Comparison of ENCODE assay signal across 10 mouse cellular contexts in genomic region chr10:63692039-63692438, GRCm38 (mm10).
DNase-seq lines count a peak whose midpoint lies in the region; ATAC-seq and TF ChIP-seq lines count a peak whose summit lies in the region.
"Had no signal": no experiment of that assay in that cellular context is flagged by ENCODE, and none has a peak within 500 bp of the region (broad histone marks: within the 10 kb centered on the region; RNA-seq: fewer than 3 reads in every experiment).

No protein-coding gene starts in this region.

- peak; percentile 53; the same call in 1 of the 2 replicates for ATAC-seq in hindbrain, embryonic 11.5 days (ENCODE audit: low FRiP score)
- no peak for ATAC-seq in hindbrain, embryonic 13.5 days (ENCODE audit: low FRiP score)
- ATAC-seq in hindbrain, postnatal 0 days, result no peak
- no peak for ATAC-seq in inflammation-experienced regulatory T-cells, adult 6 months

- H3K36me3 ChIP-seq in hindbrain, embryonic 11.5 days (ENCODE audit: control insufficient read depth, insufficient read depth, low read length), result no peaks in the 10 kb centered on the region
- no peaks in the 10 kb centered on the region for H3K36me3 ChIP-seq in hindbrain, embryonic 13.5 days
- no peaks in the 10 kb centered on the region for H3K36me3 ChIP-seq in CH12.LX (replicated peaks in 1 of 2; ENCODE audit: control insufficient read depth in 1 of 2, insufficient read depth in 1 of 2, low read length in 1 of 2)
- no peaks in the 10 kb centered on the region for H3K36me3 ChIP-seq in hindbrain, postnatal 0 days (ENCODE audit: insufficient read depth, low read length)
- H3K36me3 ChIP-seq: embryonic facial prominence, embryonic 12.5 days; liver, embryonic 15.5 days had no signal

- no peak overlapping the region for H3K4me3 ChIP-seq in hindbrain, embryonic 11.5 days (ENCODE audit: low read depth, low read length)
- H3K4me3 ChIP-seq in hindbrain, embryonic 13.5 days, result no peak overlapping the region
- H3K4me3 ChIP-seq in CH12.LX (replicated peaks in 1 of 3; ENCODE audit: low read depth in 2 of 3, low read length in 2 of 3, poor library complexity in 1 of 3), result no peak overlapping the region
- H3K4me3 ChIP-seq in hindbrain, postnatal 0 days (ENCODE audit: low read length), result no peak overlapping the region
- H3K4me3 ChIP-seq: embryonic facial prominence, embryonic 12.5 days; liver, embryonic 15.5 days had no signal

- no peaks in the 10 kb centered on the region for H3K4me1 ChIP-seq in hindbrain, embryonic 11.5 days (replicated peaks; ENCODE audit: control insufficient read depth, insufficient read depth, low read length)
- H3K4me1 ChIP-seq in hindbrain, embryonic 13.5 days (replicated peaks), result no peaks in the 10 kb centered on the region
- no peaks in the 10 kb centered on the region for H3K4me1 ChIP-seq in CH12.LX (ENCODE audit: control insufficient read depth in 1 of 2, insufficient read depth in 2 of 2)
- no peaks in the 10 kb centered on the region for H3K4me1 ChIP-seq in hindbrain, postnatal 0 days (ENCODE audit: insufficient read depth, low read length)
- H3K4me1 ChIP-seq: embryonic facial prominence, embryonic 12.5 days; liver, embryonic 15.5 days had no signal

- in situ Hi-C loops in CH12.LX (cut with MboI; ENCODE audit: low pct_ligation_motif_present, low pct_unique_long_range_greater_than_20kb, low sequenced_read_pairs), result loop anchor here (25.0 kb wide), 1 partner anchor 105 kb away; no protein-coding TSS in a partner anchor

- dilution Hi-C loops in CH12.LX (cut with MboI; ENCODE audit: extremely low pct_ligation_motif_present, extremely low pct_unique_long_range_greater_than_20kb, low sequenced_read_pairs), result no loop called here

- no peaks in the 10 kb centered on the region for H3K9me3 ChIP-seq in hindbrain, embryonic 11.5 days (ENCODE audit: control insufficient read depth, low read length)
- H3K9me3 ChIP-seq in hindbrain, embryonic 13.5 days, result no peaks in the 10 kb centered on the region
- no peaks in the 10 kb centered on the region for H3K9me3 ChIP-seq in CH12.LX (replicated peaks; ENCODE audit: low read length)
- 0 out of 2 replicates have a peak, but pooled peaks cover under 1% of the 10 kb centered on the region for H3K9me3 ChIP-seq in hindbrain, postnatal 0 days (ENCODE audit: low read length)
- H3K9me3 ChIP-seq: embryonic facial prominence, embryonic 12.5 days; liver, embryonic 15.5 days had no signal

- TF ChIP-seq POLR2A in CH12.LX (IDR thresholded peaks at IDR 0.05; ENCODE audit: low read depth, low read length), result no peak

- peak; percentile 53 to 54 for TF ChIP-seq CTCF in CH12.LX (conservative IDR thresholded peaks at IDR 0.05 in 1 of 2, IDR thresholded peaks at IDR 0.05 in 1 of 2; ENCODE audit: low read depth in 2 of 2, low read length in 2 of 2)
- peak; percentile 50 for TF ChIP-seq CTCF in hindbrain, postnatal 0 days (IDR thresholded peaks at IDR 0.05; ENCODE audit: low read depth)

- peak; percentile 43 for TF ChIP-seq RAD21 in CH12.LX (IDR thresholded peaks at IDR 0.05; ENCODE audit: low read depth, low read length)

- H3K9ac ChIP-seq in hindbrain, embryonic 11.5 days (ENCODE audit: low read depth, low read length), result no peak overlapping the region
- no peak overlapping the region for H3K9ac ChIP-seq in hindbrain, embryonic 13.5 days
- no peak overlapping the region for H3K9ac ChIP-seq in CH12.LX (ENCODE audit: insufficient read depth, low read depth)
- no peak overlapping the region for H3K9ac ChIP-seq in hindbrain, postnatal 0 days (replicated peaks; ENCODE audit: low read length)
- H3K9ac ChIP-seq: embryonic facial prominence, embryonic 12.5 days; liver, embryonic 15.5 days had no signal

- H3K27ac ChIP-seq in hindbrain, embryonic 11.5 days (ENCODE audit: low read depth, low read length), result no peak overlapping the region
- no peak overlapping the region for H3K27ac ChIP-seq in hindbrain, embryonic 13.5 days
- no peak overlapping the region for H3K27ac ChIP-seq in CH12.LX (ENCODE audit: insufficient read depth, low read depth)
- H3K27ac ChIP-seq in hindbrain, postnatal 0 days, result no peak overlapping the region
- H3K27ac ChIP-seq: embryonic facial prominence, embryonic 12.5 days; liver, embryonic 15.5 days had no signal

- DNase-seq in hindbrain, embryonic 11.5 days (ENCODE audit: low spot score), result peak; percentile 70
- DNase-seq in CH12.LX (ENCODE audit: extremely low read depth), result peak; percentile 60
- DNase-seq in WW6 (ENCODE audit: low read depth, low spot score), result peak; percentile 45
- peak; percentile 28 for DNase-seq in hindbrain, postnatal 0 days (ENCODE audit: low spot score)
- DNase-seq in retina, embryonic 14.5 days (ENCODE audit: low spot score), result peak; percentile 62
- DNase-seq in heart, adult 11 months, result no peak

- H3K27me3 ChIP-seq in hindbrain, embryonic 11.5 days (ENCODE audit: control insufficient read depth, insufficient read depth, low read length), result no peaks in the 10 kb centered on the region
- no peaks in the 10 kb centered on the region for H3K27me3 ChIP-seq in hindbrain, embryonic 13.5 days
- H3K27me3 ChIP-seq in CH12.LX (replicated peaks), result no peaks in the 10 kb centered on the region
- H3K27me3 ChIP-seq in hindbrain, postnatal 0 days (ENCODE audit: insufficient read depth, low read length), result no peaks in the 10 kb centered on the region
- H3K27me3 ChIP-seq: embryonic facial prominence, embryonic 12.5 days; liver, embryonic 15.5 days had no signal

- H3K79me2 ChIP-seq in CH12.LX (replicated peaks; ENCODE audit: control insufficient read depth, extremely low read depth, insufficient read depth, poor library complexity, severe bottlenecking), result no peaks in the 10 kb centered on the region

- TF ChIP-seq EP300 in CH12.LX (IDR thresholded peaks at IDR 0.05; ENCODE audit: low read length), result no peak

- no peak overlapping the region for H3K4me2 ChIP-seq in hindbrain, embryonic 11.5 days (replicated peaks; ENCODE audit: low read depth, low read length)
- H3K4me2 ChIP-seq in hindbrain, embryonic 13.5 days, result no peak overlapping the region
- H3K4me2 ChIP-seq in CH12.LX (ENCODE audit: insufficient read depth, low read depth, poor library complexity, severe bottlenecking), result no peak overlapping the region
- H3K4me2 ChIP-seq in hindbrain, postnatal 0 days (ENCODE audit: low read depth, low read length), result no peak overlapping the region
- H3K4me2 ChIP-seq: embryonic facial prominence, embryonic 12.5 days; liver, embryonic 15.5 days had no signal

- 62% methylated on average over 3 of the region's 3 CpGs for WGBS in hindbrain, embryonic 11.5 days
- WGBS in hindbrain, embryonic 13.5 days, result 56% methylated on average over 3 of the region's 3 CpGs
- WGBS in hindbrain, postnatal 0 days, result 60% methylated on average over 3 of the region's 3 CpGs

TF ChIP-seq in CH12.LX, 34 proteins besides CTCF, POLR2A, EP300 and RAD21:
- TF ChIP-seq NRF1 (IDR thresholded peaks at IDR 0.05; ENCODE audit: low read depth, low read length) (no peak), MAX (IDR thresholded peaks at IDR 0.05; ENCODE audit: low read length) (no peak), SMC3 (IDR thresholded peaks at IDR 0.05; ENCODE audit: low read depth, low read length) (peak; percentile 37), JUND (conservative IDR thresholded peaks at IDR 0.05; ENCODE audit: low read depth, low read length) (no peak)
